Mouse (Mus musculus) layer of hippocampus, postnatal 14 days (tissue): ENCODE results near the gene Gm20765. TPM values are rescaled to one million over a fixed set of nuclear protein-coding genes. Genes with fewer than 3 reads are reported as not detected.
"Not testable (repeated sequence)": the region's sequence is repeated elsewhere in the genome, so short reads cannot be mapped to it uniquely, and the experiment has no call there.

ENCODE experiments used
- DNase-seq, 2 experiments: peaks; one replicate each; pipeline ENCODE4 v3.0.0; 2021 to 2022; ENCODE audit warnings: low spot score in 2 of 2, mixed read lengths in 1 of 2
- long read RNA-seq, 2 experiments: library from polyadenylated mRNA; stranded (forward); transcript quantifications; one replicate each; pipeline ENCODE4 v2.0.0; 2021
- total RNA-seq, 2 experiments: library from RNA; stranded (reverse); gene quantifications; 2 replicates each; pipeline ENCODE4 v1.2.3; 2021

Gene Gm20765
- not detected for total RNA-seq
- long read RNA-seq, experiment 1: 0 reads
- long read RNA-seq, experiment 2: 0 reads

- DNase-seq: not testable (repeated sequence)
Observed at GRCm38 (mm10) chr10:104185233-104185632, at the start of gene Gm20765. Gm20765 (plus strand) TSS chr10:104185533.

DNA sequence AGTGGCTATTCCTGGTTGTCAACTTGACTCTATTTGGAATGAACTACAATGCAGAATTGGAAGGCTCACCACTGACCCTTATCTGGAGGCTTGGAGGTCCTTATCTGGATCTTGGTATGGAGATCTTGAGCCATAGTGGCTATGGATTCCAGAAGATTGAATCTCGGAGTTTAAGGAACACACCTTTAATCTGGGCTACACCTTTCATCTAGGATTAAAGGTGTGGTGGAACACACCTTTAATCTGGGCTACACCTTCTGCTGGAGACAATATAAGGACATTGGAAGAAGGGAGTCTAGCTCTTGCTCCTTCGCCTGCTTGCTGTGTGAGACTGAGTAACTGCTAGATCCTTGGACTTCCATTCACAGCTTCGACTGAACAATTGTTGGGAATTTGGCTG is 42.6 kb upstream of the Gm20765 start, which contains the start of gene Gm21293:
TSS of gene Gm21293 (plus strand) at position 301 of the 400 bp plus-strand sequence.
- DNase-seq: not testable (repeated sequence)

DNA sequence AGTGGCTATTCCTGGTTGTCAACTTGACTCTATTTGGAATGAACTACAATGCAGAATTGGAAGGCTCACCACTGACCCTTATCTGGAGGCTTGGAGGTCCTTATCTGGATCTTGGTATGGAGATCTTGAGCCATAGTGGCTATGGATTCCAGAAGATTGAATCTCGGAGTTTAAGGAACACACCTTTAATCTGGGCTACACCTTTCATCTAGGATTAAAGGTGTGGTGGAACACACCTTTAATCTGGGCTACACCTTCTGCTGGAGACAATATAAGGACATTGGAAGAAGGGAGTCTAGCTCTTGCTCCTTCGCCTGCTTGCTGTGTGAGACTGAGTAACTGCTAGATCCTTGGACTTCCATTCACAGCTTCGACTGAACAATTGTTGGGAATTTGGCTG is 34.1 kb upstream of the Gm20765 start, which contains the start of gene Gm6763:
TSS of gene Gm6763 (plus strand) at position 301 of the 400 bp plus-strand sequence.
- DNase-seq: not testable (repeated sequence)

- not testable (repeated sequence) for DNase-seq
Observed at GRCm38 (mm10) chr10:104159706-104160105, 25.6 kb upstream of the Gm20765 start, which contains the start of gene Gm8764. Gm8764 (plus strand) TSS chr10:104160006.

DNA sequence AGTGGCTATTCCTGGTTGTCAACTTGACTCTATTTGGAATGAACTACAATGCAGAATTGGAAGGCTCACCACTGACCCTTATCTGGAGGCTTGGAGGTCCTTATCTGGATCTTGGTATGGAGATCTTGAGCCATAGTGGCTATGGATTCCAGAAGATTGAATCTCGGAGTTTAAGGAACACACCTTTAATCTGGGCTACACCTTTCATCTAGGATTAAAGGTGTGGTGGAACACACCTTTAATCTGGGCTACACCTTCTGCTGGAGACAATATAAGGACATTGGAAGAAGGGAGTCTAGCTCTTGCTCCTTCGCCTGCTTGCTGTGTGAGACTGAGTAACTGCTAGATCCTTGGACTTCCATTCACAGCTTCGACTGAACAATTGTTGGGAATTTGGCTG is 17.1 kb upstream of the Gm20765 start, which contains the start of gene Gm21304:
TSS of gene Gm21304 (plus strand) at position 301 of the 400 bp plus-strand sequence.
- not testable (repeated sequence) for DNase-seq

GRCm38 (mm10) chr10:104176724-104177123 is 8.6 kb upstream of the Gm20765 start, which contains the start of gene Gm21312:
Gm21312 (plus strand) TSS chr10:104177024.
- not testable (repeated sequence) for DNase-seq

GRCm38 (mm10) chr10:104193742-104194141 is 8.4 kb downstream of the Gm20765 start, which contains the start of gene Gm4340:
Gm4340 (plus strand) TSS chr10:104194042.
- DNase-seq: not testable (repeated sequence)

DNA sequence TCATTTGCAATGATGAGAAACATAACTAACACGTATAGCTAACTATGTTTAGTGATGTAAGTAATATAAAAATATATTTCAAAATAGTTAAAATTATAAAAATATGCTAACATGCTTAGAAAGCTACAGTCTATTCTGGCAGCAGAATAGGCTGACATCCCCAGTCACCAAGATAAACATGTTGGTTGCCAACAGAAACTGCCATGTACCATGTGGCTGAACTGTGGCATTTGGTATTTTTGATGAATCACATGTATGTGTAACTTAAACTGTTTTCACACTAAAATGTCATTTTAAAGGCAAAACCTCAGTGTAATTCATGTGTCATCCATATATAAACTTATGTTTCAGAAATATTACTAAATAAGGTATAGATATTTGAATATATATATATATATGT is 24.3 kb downstream of the Gm20765 start:
- DNase-seq: no peak

DNA sequence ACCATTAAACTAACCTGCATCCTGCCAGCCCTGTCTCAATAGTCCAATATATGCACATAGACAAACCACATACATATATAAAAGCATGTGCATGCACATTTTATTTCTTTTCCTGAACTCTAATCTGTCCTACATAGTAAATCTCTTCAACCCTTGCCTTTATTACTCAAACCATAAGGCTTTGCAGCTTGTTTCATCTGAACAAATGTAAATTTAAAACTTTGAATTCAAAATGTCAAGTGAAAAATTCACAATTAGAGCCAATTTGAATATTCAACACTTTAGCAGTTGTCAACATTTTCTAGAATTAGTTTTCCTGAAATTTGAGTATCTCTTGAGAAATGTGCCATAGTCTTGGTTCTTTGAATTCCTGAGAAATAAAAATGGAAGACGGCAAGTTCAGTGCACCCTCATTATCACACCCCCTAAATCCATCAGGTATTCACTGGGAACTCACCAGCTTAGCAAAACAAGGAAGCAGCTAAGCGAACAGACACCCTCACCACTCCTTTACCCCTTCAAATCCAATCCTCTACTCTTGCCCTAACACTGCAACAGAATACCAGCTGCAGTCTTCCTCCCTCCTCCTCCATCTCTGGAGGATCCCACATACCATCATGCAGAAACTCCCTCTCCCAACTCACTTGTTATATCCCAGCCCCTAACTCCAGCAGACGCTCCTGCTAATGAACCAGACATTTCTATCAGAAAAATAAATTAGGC is 25.1 kb downstream of the Gm20765 start:
- peak in 1 of 2 experiments; percentile 1 for DNase-seq

DNA sequence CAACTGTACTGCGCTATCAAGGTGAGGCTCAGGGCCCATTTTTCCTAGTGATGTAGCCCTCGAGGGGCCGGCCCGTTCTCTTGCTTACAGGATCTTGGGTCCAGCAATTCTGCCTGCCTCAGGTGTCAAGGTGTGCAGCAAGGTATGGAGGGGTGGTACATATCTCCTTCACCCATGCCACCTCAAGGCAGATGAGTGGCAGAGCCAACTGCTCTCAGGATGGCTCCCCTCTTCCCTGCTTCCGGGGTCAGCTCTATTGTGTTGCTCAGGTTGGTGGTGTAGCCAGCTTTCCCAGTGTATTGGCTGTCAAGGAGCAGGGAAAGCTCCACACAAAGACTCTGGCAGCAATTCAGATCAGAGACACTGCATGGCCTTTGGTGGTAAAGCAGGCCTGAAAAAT is 29.2 kb downstream of the Gm20765 start:
- no peak for DNase-seq

GRCm38 (mm10) chr10:104220303-104221021 is 35.1 kb downstream of the Gm20765 start:
- DNase-seq: peak in 1 of 2 experiments; percentile 2

Other genes with a start within 250 kb of the Gm20765 start
- not detected for gene Gm21293, start 42.5 kb upstream of the Gm20765 start, total RNA-seq
- gene Gm6763, start 34.0 kb upstream of the Gm20765 start, total RNA-seq: not detected
- gene Gm8764, start 25.5 kb upstream of the Gm20765 start, total RNA-seq: not detected
- not detected for gene Gm21304, start 17.0 kb upstream of the Gm20765 start, total RNA-seq
- not detected for gene Gm21312, start 8.5 kb upstream of the Gm20765 start, total RNA-seq
- not detected for gene Gm4340, start 8.5 kb downstream of the Gm20765 start, total RNA-seq